8 mouse cellular contexts compared by ENCODE assay signal in genomic region chr15:80705828-80706549, GRCm38 (mm10). TPM values are rescaled to one million over a fixed set of nuclear protein-coding genes. Genes with fewer than 3 reads are reported as not detected.
DNase-seq lines count a peak whose midpoint lies in the region; ATAC-seq and TF ChIP-seq lines count a peak whose summit lies in the region.

No protein-coding gene starts in this region.

- peak overlapping the region; percentile 69 for H3K4me3 ChIP-seq in gastrocnemius, adult 2 months
- peak overlapping the region; percentile 18; the same call in 1 of the 2 replicates for H3K4me3 ChIP-seq in midbrain, embryonic 13.5 days (replicated peaks)

- H3K9ac ChIP-seq in midbrain, embryonic 13.5 days (replicated peaks), result peak overlapping the region; percentile 28

- peak; percentile 79 to 96 for DNase-seq in adrenal gland, adult (ENCODE audit: inconsistent age in 2 of 2, low spot score in 1 of 2)
- DNase-seq in cerebellum, postnatal 4 days (ENCODE audit: low spot score in 2 of 2), result peak; percentile 71 to 82
- DNase-seq in gastrocnemius, adult 2 months, result peak; percentile 85
- peak; percentile 79 for DNase-seq in hindlimb bud, embryonic 11.5 days (ENCODE audit: extremely low spot score, low read depth, low spot score)
- DNase-seq in left cerebral cortex, postnatal 25 days (ENCODE audit: low spot score in 2 of 2), result peak; percentile 81 to 89
- peak; percentile 43 to 77 for DNase-seq in spleen, adult 18-20 months

- ATAC-seq in midbrain, embryonic 13.5 days, result no peak
- no peak for ATAC-seq in monocyte, adult 5-6 weeks (replicated peaks; ENCODE audit: insufficient number of reproducible peaks, low FRiP score, low TSS enrichment, poor library complexity, severe bottlenecking)

- intact Hi-C loops in gastrocnemius, adult 2 months (cut with DNase I), result loop anchor here (5.0 to 10.0 kb wide), 5 partner anchors 76 to 771 kb away; partner anchors contain the start of gene Adsl
- intact Hi-C loops in left cerebral cortex, postnatal 25 days (cut with DNase I), result loop anchor here (2.0 to 10.0 kb wide), 4 partner anchors 71 to 624 kb away; partner anchors contain the start of gene Mrtfa

- H3K9me3 ChIP-seq in midbrain, embryonic 13.5 days, result no peaks in the 10 kb centered on the region

- H3K4me1 ChIP-seq in midbrain, embryonic 13.5 days (replicated peaks), result peaks cover 25% of the 10 kb centered on the region

- H3K27me3 ChIP-seq in midbrain, embryonic 13.5 days, result peaks cover 3% of the 10 kb centered on the region; the same call in 1 of the 2 replicates

- H3K27ac ChIP-seq in gastrocnemius, adult 2 months, result peak overlapping the region; percentile 75
- H3K27ac ChIP-seq in midbrain, embryonic 13.5 days, result peak overlapping the region; percentile 45; the same call in 1 of the 2 replicates

- 30% methylated on average over 18 of the region's 18 CpGs for WGBS in midbrain, embryonic 13.5 days

- TF ChIP-seq CTCF in gastrocnemius, adult 2 months (IDR thresholded peaks at IDR 0.05), result peak; percentile 80

- no peaks in the 10 kb centered on the region for H3K36me3 ChIP-seq in midbrain, embryonic 13.5 days

- H3K4me2 ChIP-seq in midbrain, embryonic 13.5 days (replicated peaks), result peak overlapping the region; percentile 51

RNA-seq across cellular contexts. Expression of gene Tnrc6b, which starts 5.1 kb away (rescaled TPM):
- 10 to 100 TPM; 48.5 to 55.6 TPM for total RNA-seq in gastrocnemius, adult 2 months (2021)
- total RNA-seq in left cerebral cortex, postnatal 25 days (2021), result 100 to 1,000 TPM; 110 to 131 TPM
- 48.7 and 51.0 TPM in 2 replicates for polyA plus RNA-seq in midbrain, embryonic 13.5 days (2015; fragmentation: Nextera tagmentation; extraction: Ambion mirVana)
- total RNA-seq in monocyte, adult 5-6 weeks (2017), result 42.3 to 110 TPM (median 48.2 TPM) in 3 replicates

RNA-seq across cellular contexts. Expression of gene Fam83f, which starts 34.3 kb away (rescaled TPM):
- total RNA-seq in gastrocnemius, adult 2 months (2021), result under 1 TPM in 1 of 2 experiments, not detected in 1; 0.10 TPM
- total RNA-seq in left cerebral cortex, postnatal 25 days (2021), result under 1 TPM; 0.30 to 0.46 TPM
- polyA plus RNA-seq in midbrain, embryonic 13.5 days (2015; fragmentation: Nextera tagmentation; extraction: Ambion mirVana), result 0.19 and 0.27 TPM in 2 replicates
- 0.10 to 0.57 TPM in 2 of 3 replicates, not detected in the other for total RNA-seq in monocyte, adult 5-6 weeks (2017)
